Mouse (Mus musculus): ENCODE results near the gene Irak1. TPM values are rescaled to one million over a fixed set of nuclear protein-coding genes. Genes with fewer than 3 reads are reported as not detected.
A peak's percentile ranks its signal among the peaks of the same experiment; 100 is the strongest.

The Irak1 gene
- polyA plus RNA-seq, 1 experiment from 2014 or later = 43.3 TPM

- 26% methylated on average over 8 of the region's 8 CpGs for WGBS
Observed at GRCm38 (mm10) chrX:74008063-74008462, 15.7 kb downstream of the Irak1 start.

GRCm38 (mm10) chrX:74006401-74006800, 17.3 kb downstream of the Irak1 start:
- no peak overlapping the region for H3K27ac ChIP-seq (replicated peaks; ENCODE audit: low read depth, low read length)
- WGBS = 82% methylated on average over 21 of the region's 21 CpGs
- no peaks in the 10 kb centered on the region for H3K27me3 ChIP-seq (replicated peaks; ENCODE audit: control insufficient read depth, insufficient read depth, low read length)
- H3K36me3 ChIP-seq (ENCODE audit: control insufficient read depth, insufficient read depth, low read length) = no peaks in the 10 kb centered on the region
- ATAC-seq (ENCODE audit: low read depth) (no peak), DNase-seq (ENCODE audit: low spot score) (no peak)
- no peaks in the 10 kb centered on the region for H3K4me1 ChIP-seq (ENCODE audit: control insufficient read depth, insufficient read depth, low read length)
- no peak overlapping the region for H3K9ac ChIP-seq (ENCODE audit: low read depth, low read length)
- H3K4me3 ChIP-seq (ENCODE audit: low read depth, low read length) = no peak overlapping the region
- H3K4me2 ChIP-seq (ENCODE audit: low read depth, low read length) = no peak overlapping the region
- H3K9me3 ChIP-seq (ENCODE audit: control insufficient read depth, low read length) = no peaks in the 10 kb centered on the region

More at GRCm38 (mm10) chrX:74008063-74008462, 15.7 kb downstream of the Irak1 start:
- DNase-seq (ENCODE audit: low spot score) (no peak), ATAC-seq (ENCODE audit: low read depth) (no peak)
- no peaks in the 10 kb centered on the region for H3K4me1 ChIP-seq (ENCODE audit: control insufficient read depth, insufficient read depth, low read length)
- no peaks in the 10 kb centered on the region for H3K36me3 ChIP-seq (ENCODE audit: control insufficient read depth, insufficient read depth, low read length)
- H3K9ac ChIP-seq (ENCODE audit: low read depth, low read length) = no peak overlapping the region
- H3K27ac ChIP-seq (replicated peaks; ENCODE audit: low read depth, low read length) = no peak overlapping the region
- no peak overlapping the region for H3K4me3 ChIP-seq (ENCODE audit: low read depth, low read length)
- H3K27me3 ChIP-seq (replicated peaks; ENCODE audit: control insufficient read depth, insufficient read depth, low read length) = no peaks in the 10 kb centered on the region
- no peaks in the 10 kb centered on the region for H3K9me3 ChIP-seq (ENCODE audit: control insufficient read depth, low read length)
- no peak overlapping the region for H3K4me2 ChIP-seq (ENCODE audit: low read depth, low read length)

GRCm38 (mm10) chrX:74003644-74004043, 20.1 kb downstream of the Irak1 start:
- no peak overlapping the region for H3K4me3 ChIP-seq (ENCODE audit: low read depth, low read length)
- H3K36me3 ChIP-seq (ENCODE audit: control insufficient read depth, insufficient read depth, low read length) = no peaks in the 10 kb centered on the region
- no peak for DNase-seq (ENCODE audit: low spot score)
- WGBS = 68% methylated on average over 2 of the region's 2 CpGs
- no peaks in the 10 kb centered on the region for H3K27me3 ChIP-seq (replicated peaks; ENCODE audit: control insufficient read depth, insufficient read depth, low read length)
- no peak overlapping the region for H3K9ac ChIP-seq (ENCODE audit: low read depth, low read length)
- H3K9me3 ChIP-seq (ENCODE audit: control insufficient read depth, low read length) = no peaks in the 10 kb centered on the region
- no peak for ATAC-seq (ENCODE audit: low read depth)
- no peaks in the 10 kb centered on the region for H3K4me1 ChIP-seq (ENCODE audit: control insufficient read depth, insufficient read depth, low read length)
- H3K4me2 ChIP-seq (ENCODE audit: low read depth, low read length) = no peak overlapping the region
- H3K27ac ChIP-seq (replicated peaks; ENCODE audit: low read depth, low read length) = no peak overlapping the region

- no peaks in the 10 kb centered on the region for H3K36me3 ChIP-seq (ENCODE audit: control insufficient read depth, insufficient read depth, low read length)
- no peak overlapping the region for H3K9ac ChIP-seq (ENCODE audit: low read depth, low read length)
- H3K9me3 ChIP-seq (ENCODE audit: control insufficient read depth, low read length) = no peaks in the 10 kb centered on the region
- 83% methylated on average over 3 of the region's 3 CpGs for WGBS
- H3K4me1 ChIP-seq (ENCODE audit: control insufficient read depth, insufficient read depth, low read length) = no peaks in the 10 kb centered on the region
- DNase-seq (ENCODE audit: low spot score) = no peak
- H3K4me3 ChIP-seq (ENCODE audit: low read depth, low read length) = no peak overlapping the region
- no peak for ATAC-seq (ENCODE audit: low read depth)
- no peak overlapping the region for H3K27ac ChIP-seq (replicated peaks; ENCODE audit: low read depth, low read length)
- no peaks in the 10 kb centered on the region for H3K27me3 ChIP-seq (replicated peaks; ENCODE audit: control insufficient read depth, insufficient read depth, low read length)
- no peak overlapping the region for H3K4me2 ChIP-seq (ENCODE audit: low read depth, low read length)
Observed at GRCm38 (mm10) chrX:74001024-74001423, 22.7 kb downstream of the Irak1 start.

GRCm38 (mm10) chrX:73998911-73999869, 24.5 kb downstream of the Irak1 start:
- H3K27me3 ChIP-seq (replicated peaks; ENCODE audit: control insufficient read depth, insufficient read depth, low read length) = 0 out of 2 replicates have a peak, but pooled peaks cover 4% of the 10 kb centered on the region
- no peaks in the 10 kb centered on the region for H3K9me3 ChIP-seq (ENCODE audit: control insufficient read depth, low read length)
- ATAC-seq (ENCODE audit: low read depth) (peak; percentile 78; the same call in 1 of the 2 replicates), DNase-seq (ENCODE audit: low spot score) (peak; percentile 84)
- peak overlapping the region; percentile 28; the same call in 1 of the 2 replicates for H3K27ac ChIP-seq (replicated peaks; ENCODE audit: low read depth, low read length)
- H3K9ac ChIP-seq (ENCODE audit: low read depth, low read length) = no peak overlapping the region
- H3K4me3 ChIP-seq (ENCODE audit: low read depth, low read length) = no peak overlapping the region
- no peak overlapping the region for H3K4me2 ChIP-seq (ENCODE audit: low read depth, low read length)
- no peaks in the 10 kb centered on the region for H3K36me3 ChIP-seq (ENCODE audit: control insufficient read depth, insufficient read depth, low read length)
- WGBS = 22% methylated on average over 8 of the region's 8 CpGs
- no peaks in the 10 kb centered on the region for H3K4me1 ChIP-seq (ENCODE audit: control insufficient read depth, insufficient read depth, low read length)

GRCm38 (mm10) chrX:73977783-73978182, 45.9 kb downstream of the Irak1 start:
- H3K4me2 ChIP-seq (ENCODE audit: low read depth, low read length) = no peak overlapping the region
- ATAC-seq (ENCODE audit: low read depth) (no peak), DNase-seq (ENCODE audit: low spot score) (no peak)
- H3K4me1 ChIP-seq (ENCODE audit: control insufficient read depth, insufficient read depth, low read length) = no peaks in the 10 kb centered on the region
- no peaks in the 10 kb centered on the region for H3K9me3 ChIP-seq (ENCODE audit: control insufficient read depth, low read length)
- WGBS = 91% methylated on average over 1 of the region's 1 CpGs
- H3K27me3 ChIP-seq (replicated peaks; ENCODE audit: control insufficient read depth, insufficient read depth, low read length) = no peaks in the 10 kb centered on the region
- H3K4me3 ChIP-seq (ENCODE audit: low read depth, low read length) = no peak overlapping the region
- H3K36me3 ChIP-seq (ENCODE audit: control insufficient read depth, insufficient read depth, low read length) = no peaks in the 10 kb centered on the region
- no peak overlapping the region for H3K9ac ChIP-seq (ENCODE audit: low read depth, low read length)
- H3K27ac ChIP-seq (replicated peaks; ENCODE audit: low read depth, low read length) = no peak overlapping the region

GRCm38 (mm10) chrX:73976283-73976682, 47.4 kb downstream of the Irak1 start:
- no peak overlapping the region for H3K4me2 ChIP-seq (ENCODE audit: low read depth, low read length)
- no peak for DNase-seq (ENCODE audit: low spot score)
- 78% methylated on average over 2 of the region's 2 CpGs for WGBS
- no peaks in the 10 kb centered on the region for H3K9me3 ChIP-seq (ENCODE audit: control insufficient read depth, low read length)
- no peaks in the 10 kb centered on the region for H3K4me1 ChIP-seq (ENCODE audit: control insufficient read depth, insufficient read depth, low read length)
- no peak for ATAC-seq (ENCODE audit: low read depth)
- no peak overlapping the region for H3K9ac ChIP-seq (ENCODE audit: low read depth, low read length)
- no peak overlapping the region for H3K27ac ChIP-seq (replicated peaks; ENCODE audit: low read depth, low read length)
- no peaks in the 10 kb centered on the region for H3K36me3 ChIP-seq (ENCODE audit: control insufficient read depth, insufficient read depth, low read length)
- no peaks in the 10 kb centered on the region for H3K27me3 ChIP-seq (replicated peaks; ENCODE audit: control insufficient read depth, insufficient read depth, low read length)
- no peak overlapping the region for H3K4me3 ChIP-seq (ENCODE audit: low read depth, low read length)

- H3K4me1 ChIP-seq (ENCODE audit: control insufficient read depth, insufficient read depth, low read length) = no peaks in the 10 kb centered on the region
- no peak overlapping the region for H3K4me2 ChIP-seq (ENCODE audit: low read depth, low read length)
- H3K27me3 ChIP-seq (replicated peaks; ENCODE audit: control insufficient read depth, insufficient read depth, low read length) = no peaks in the 10 kb centered on the region
- H3K9me3 ChIP-seq (ENCODE audit: control insufficient read depth, low read length) = no peaks in the 10 kb centered on the region
- H3K27ac ChIP-seq (replicated peaks; ENCODE audit: low read depth, low read length) = no peak overlapping the region
- no peak overlapping the region for H3K4me3 ChIP-seq (ENCODE audit: low read depth, low read length)
- 74% methylated on average over 4 of the region's 4 CpGs for WGBS
- DNase-seq (ENCODE audit: low spot score) = no peak
- no peak overlapping the region for H3K9ac ChIP-seq (ENCODE audit: low read depth, low read length)
- H3K36me3 ChIP-seq (ENCODE audit: control insufficient read depth, insufficient read depth, low read length) = no peaks in the 10 kb centered on the region
- no peak for ATAC-seq (ENCODE audit: low read depth)
Observed at GRCm38 (mm10) chrX:73972774-73973173, 50.9 kb downstream of the Irak1 start.

- no peak for DNase-seq (ENCODE audit: low spot score)
- H3K4me2 ChIP-seq (ENCODE audit: low read depth, low read length) = no peak overlapping the region
- no peak overlapping the region for H3K4me3 ChIP-seq (ENCODE audit: low read depth, low read length)
- H3K27me3 ChIP-seq (replicated peaks; ENCODE audit: control insufficient read depth, insufficient read depth, low read length) = no peaks in the 10 kb centered on the region
- no peaks in the 10 kb centered on the region for H3K4me1 ChIP-seq (ENCODE audit: control insufficient read depth, insufficient read depth, low read length)
- H3K27ac ChIP-seq (replicated peaks; ENCODE audit: low read depth, low read length) = no peak overlapping the region
- H3K9ac ChIP-seq (ENCODE audit: low read depth, low read length) = no peak overlapping the region
- no peaks in the 10 kb centered on the region for H3K36me3 ChIP-seq (ENCODE audit: control insufficient read depth, insufficient read depth, low read length)
- no peak for ATAC-seq (ENCODE audit: low read depth)
- H3K9me3 ChIP-seq (ENCODE audit: control insufficient read depth, low read length) = no peaks in the 10 kb centered on the region
Observed at GRCm38 (mm10) chrX:73970781-73971180, 52.9 kb downstream of the Irak1 start.
